In the genomic region with DNA sequence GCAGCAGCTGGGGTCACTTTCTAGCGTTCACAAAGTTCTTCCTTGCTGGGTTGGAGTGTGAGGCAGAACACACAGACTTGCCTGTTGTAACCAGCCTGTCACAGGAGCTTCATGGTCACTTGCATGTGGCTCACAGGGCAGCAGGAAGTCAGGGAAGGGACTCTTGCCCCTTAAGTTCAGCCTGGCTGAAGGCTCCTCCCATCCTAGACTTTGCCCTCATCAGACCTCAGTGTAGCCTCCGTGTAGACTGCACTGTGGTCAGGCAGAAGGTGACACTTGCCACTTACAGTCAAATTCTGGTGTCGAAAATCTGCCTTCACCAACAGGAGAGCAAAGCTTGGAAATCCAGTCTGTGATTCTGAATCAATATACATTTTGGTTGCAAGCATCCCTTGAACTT, we compare ENCODE assay signal across 27 mouse cellular contexts.
DNase-seq lines count a peak whose midpoint lies in the region; ATAC-seq and TF ChIP-seq lines count a peak whose summit lies in the region.
"Had no signal": no experiment of that assay in that cellular context is flagged by ENCODE, and none has a peak within 500 bp of the region (broad histone marks: within the 10 kb centered on the region; RNA-seq: fewer than 3 reads in every experiment).

No protein-coding gene starts in this region.

- no peak for TF ChIP-seq POLR2A in liver, adult 2 months (IDR thresholded peaks at IDR 0.05; ENCODE audit: extremely low read depth, insufficient read depth, low read length)

- no peaks in the 10 kb centered on the region for H3K9me3 ChIP-seq in liver, embryonic 12.5 days (replicated peaks)
- H3K9me3 ChIP-seq in kidney, embryonic 16.5 days (ENCODE audit: low read length): no peaks in the 10 kb centered on the region
- no peaks in the 10 kb centered on the region for H3K9me3 ChIP-seq in midbrain, embryonic 15.5 days
- H3K9me3 ChIP-seq: embryonic facial prominence, embryonic 13.5 days; forebrain, embryonic 10.5 days; forebrain, embryonic 15.5 days; heart, embryonic 13.5 days; hindbrain, embryonic 10.5 days; limb, embryonic 12.5 days; midbrain, embryonic 12.5 days; neural tube, embryonic 13.5 days; stomach, embryonic 15.5 days had no signal

- H3K4me2 ChIP-seq in liver, embryonic 12.5 days: no peak overlapping the region
- no peak overlapping the region for H3K4me2 ChIP-seq in kidney, embryonic 16.5 days (replicated peaks; ENCODE audit: low read depth, low read length)
- no peak overlapping the region for H3K4me2 ChIP-seq in midbrain, embryonic 15.5 days
- H3K4me2 ChIP-seq: embryonic facial prominence, embryonic 13.5 days; forebrain, embryonic 15.5 days; heart, embryonic 13.5 days; limb, embryonic 12.5 days; liver, embryonic 11.5 days; midbrain, embryonic 12.5 days; neural tube, embryonic 13.5 days; stomach, embryonic 15.5 days had no signal

- H3K27ac ChIP-seq in liver, adult 2 months (replicated peaks; ENCODE audit: insufficient read depth, low read depth, low read length): no peak overlapping the region
- no peak overlapping the region for H3K27ac ChIP-seq in liver, embryonic 12.5 days
- no peak overlapping the region for H3K27ac ChIP-seq in kidney, embryonic 16.5 days (ENCODE audit: low read length)
- H3K27ac ChIP-seq in midbrain, embryonic 15.5 days: no peak overlapping the region
- H3K27ac ChIP-seq: embryonic facial prominence, embryonic 13.5 days; forebrain, embryonic 10.5 days; forebrain, embryonic 15.5 days; heart, embryonic 13.5 days; hindbrain, embryonic 10.5 days; layer of hippocampus, adult 2 months; left cerebral cortex, adult 2 months; limb, embryonic 12.5 days; midbrain, embryonic 12.5 days; neural tube, embryonic 13.5 days; stomach, embryonic 15.5 days had no signal

- H3K4me3 ChIP-seq in liver, adult 2 months (ENCODE audit: insufficient read depth, low read depth, low read length): no peak overlapping the region
- no peak overlapping the region for H3K4me3 ChIP-seq in liver, embryonic 12.5 days
- no peak overlapping the region for H3K4me3 ChIP-seq in kidney, embryonic 16.5 days (ENCODE audit: low read length)
- no peak overlapping the region for H3K4me3 ChIP-seq in midbrain, embryonic 15.5 days
- H3K4me3 ChIP-seq: embryonic facial prominence, embryonic 13.5 days; forebrain, embryonic 10.5 days; forebrain, embryonic 15.5 days; heart, embryonic 13.5 days; hindbrain, embryonic 10.5 days; layer of hippocampus, adult 2 months; left cerebral cortex, adult 2 months; limb, embryonic 12.5 days; midbrain, embryonic 12.5 days; neural tube, embryonic 13.5 days; stomach, embryonic 15.5 days had no signal

- ATAC-seq in liver, embryonic 12.5 days: no peak
- ATAC-seq in kidney, embryonic 16.5 days (ENCODE audit: low FRiP score, low TSS enrichment): peak; percentile 67; the same call in 1 of the 2 replicates
- ATAC-seq in midbrain, embryonic 15.5 days (replicated peaks): no peak
- ATAC-seq: forebrain, embryonic 15.5 days; liver, postnatal 0 days had no signal

- DNase-seq in liver, adult 2 months (ENCODE audit: extremely low read depth, low read depth, low spot score): peak; percentile 24
- peak; percentile 49 to 66 for DNase-seq in kidney, postnatal 36 days
- no peak for DNase-seq in frontal cortex, postnatal 25 days (ENCODE audit: low spot score in 2 of 2)
- no peak for DNase-seq in retina, postnatal 1 day
- DNase-seq: adrenal gland, postnatal 14 days; cerebellum, adult 11-12 months; cerebellum, postnatal 10 days; heart, postnatal 14 days; liver, postnatal 0 days; lung, postnatal 36 days; right cerebral cortex, postnatal 25 days; thymus, postnatal 14 days had no signal

- no peaks in the 10 kb centered on the region for H3K27me3 ChIP-seq in liver, adult 2 months (ENCODE audit: control insufficient read depth, insufficient read depth, low read length)
- H3K27me3 ChIP-seq in liver, embryonic 12.5 days (replicated peaks): no peaks in the 10 kb centered on the region; the same call in 1 of the 2 replicates
- H3K27me3 ChIP-seq in kidney, embryonic 16.5 days (ENCODE audit: insufficient read depth, low read length): 0 out of 2 replicates have a peak, but pooled peaks cover 5% of the 10 kb centered on the region
- 0 out of 2 replicates have a peak, but pooled peaks cover 4% of the 10 kb centered on the region for H3K27me3 ChIP-seq in midbrain, embryonic 15.5 days (replicated peaks)
- H3K27me3 ChIP-seq: stomach, embryonic 15.5 days had no signal

- no peaks in the 10 kb centered on the region for H3K4me1 ChIP-seq in liver, adult 2 months (ENCODE audit: control insufficient read depth, insufficient read depth, low read length)
- no peaks in the 10 kb centered on the region for H3K4me1 ChIP-seq in liver, embryonic 12.5 days
- no peaks in the 10 kb centered on the region for H3K4me1 ChIP-seq in kidney, embryonic 16.5 days (ENCODE audit: insufficient read depth, low read length)
- peaks cover 16% of the 10 kb centered on the region for H3K4me1 ChIP-seq in midbrain, embryonic 15.5 days
- H3K4me1 ChIP-seq: heart, embryonic 13.5 days; stomach, embryonic 15.5 days had no signal

- WGBS in liver, adult 2 months: 37% methylated on average over 3 of the region's 3 CpGs
- 48% methylated on average over 3 of the region's 3 CpGs for whole genome bisulfite sequencing in liver, embryonic 12.5 days (ENCODE audit: insufficient replicate concordance)
- WGBS in kidney, embryonic 16.5 days: 51% methylated on average over 3 of the region's 3 CpGs
- 78% methylated on average over 3 of the region's 3 CpGs for WGBS in midbrain, embryonic 15.5 days

- no peak overlapping the region for H3K9ac ChIP-seq in liver, adult 2 months (ENCODE audit: low read depth, low read length)
- H3K9ac ChIP-seq in liver, embryonic 12.5 days: no peak overlapping the region
- no peak overlapping the region for H3K9ac ChIP-seq in kidney, embryonic 16.5 days (replicated peaks; ENCODE audit: low read length)
- H3K9ac ChIP-seq in midbrain, embryonic 15.5 days: no peak overlapping the region
- H3K9ac ChIP-seq: embryonic facial prominence, embryonic 13.5 days; forebrain, embryonic 15.5 days; heart, embryonic 13.5 days; limb, embryonic 12.5 days; liver, postnatal 0 days; midbrain, embryonic 12.5 days; neural tube, embryonic 13.5 days; stomach, embryonic 15.5 days had no signal

- no peak for TF ChIP-seq CTCF in liver, adult 2 months (IDR thresholded peaks at IDR 0.05; ENCODE audit: low read depth, low read length)

- H3K79me2 ChIP-seq in liver, adult 2 months (ENCODE audit: control insufficient read depth, insufficient read depth, low read length): no peaks in the 10 kb centered on the region

- H3K36me3 ChIP-seq in liver, adult 2 months (ENCODE audit: control insufficient read depth, insufficient read depth, low read length): no peaks in the 10 kb centered on the region
- H3K36me3 ChIP-seq in liver, embryonic 12.5 days: no peaks in the 10 kb centered on the region
- H3K36me3 ChIP-seq in kidney, embryonic 16.5 days (ENCODE audit: insufficient read depth, low read length): no peaks in the 10 kb centered on the region
- no peaks in the 10 kb centered on the region for H3K36me3 ChIP-seq in midbrain, embryonic 15.5 days (replicated peaks)
- H3K36me3 ChIP-seq: embryonic facial prominence, embryonic 13.5 days; forebrain, embryonic 10.5 days; forebrain, embryonic 15.5 days; heart, embryonic 13.5 days; hindbrain, embryonic 10.5 days; limb, embryonic 12.5 days; midbrain, embryonic 12.5 days; neural tube, embryonic 13.5 days; stomach, embryonic 15.5 days had no signal

Comparison
In these comparisons a context has a peak if more than half of its experiments do, and no peak if none do; other contexts are left out.
1. DNase-seq: peak in liver, adult 2 months (single experiment) and kidney, postnatal 36 days (2 of 2); none in frontal cortex, postnatal 25 days (0 of 2) and retina, postnatal 1 day (single experiment).